Mouse (Mus musculus): ENCODE data around the gene Rrbp1. TPM values are rescaled to one million over a fixed set of nuclear protein-coding genes. Genes with fewer than 3 reads are reported as not detected.

Gene Rrbp1
- total and polyA plus RNA-seq, 3 experiments: 39.7 to 85.3 (median 70.6) TPM

GRCm38 (mm10) chr2:144045756-144046560, 34.9 kb upstream of the Rrbp1 start:
- no peak for ATAC-seq (ENCODE audit: extremely low read depth, insufficient number of reproducible peaks, low FRiP score, poor library complexity, severe bottlenecking)
- TF ChIP-seq TAL1 (conservative IDR thresholded peaks at IDR 0.05; ENCODE audit: low read depth, low read length): no peak
- TF ChIP-seq POLR2AphosphoS5 (IDR thresholded peaks at IDR 0.05; ENCODE audit: insufficient replicate concordance, low read depth, low read length): no peak
- TF ChIP-seq GATA2 (IDR thresholded peaks at IDR 0.05; ENCODE audit: borderline replicate concordance, low read depth, low read length): no peak
- no peak for TF ChIP-seq CTCF (IDR thresholded peaks at IDR 0.05; ENCODE audit: low read depth, low read length)
- TF ChIP-seq GATA1 (IDR thresholded peaks at IDR 0.05; ENCODE audit: borderline replicate concordance, low read length): no peak
- H3K27me3 ChIP-seq (ENCODE audit: insufficient read depth, low read length): no peaks in the 10 kb centered on the region
- H3K4me1 ChIP-seq (ENCODE audit: insufficient read depth, low read depth, low read length): 0 out of 2 replicates have a peak, but pooled peaks cover 3% of the 10 kb centered on the region
- no peaks in the 10 kb centered on the region for H3K36me3 ChIP-seq (replicated peaks)
- H3K9me3 ChIP-seq (replicated peaks): no peaks in the 10 kb centered on the region
- H3K4me3 ChIP-seq (ENCODE audit: low read depth, low read length): no peak overlapping the region
- no peak for DNase-seq (ENCODE audit: low spot score)

- Histone ChIP-seq H3K9me3 (replicated peaks) (no peaks in the 10 kb centered on the region), H3K36me3 (replicated peaks) (no peaks in the 10 kb centered on the region), H3K4me1 (ENCODE audit: insufficient read depth, low read depth, low read length) (0 out of 2 replicates have a peak, but pooled peaks cover 3% of the 10 kb centered on the region), H3K27me3 (ENCODE audit: insufficient read depth, low read length) (no peaks in the 10 kb centered on the region), H3K4me3 (ENCODE audit: low read depth, low read length) (no peak overlapping the region)
- no peak for TF ChIP-seq GATA2 (IDR thresholded peaks at IDR 0.05; ENCODE audit: borderline replicate concordance, low read depth, low read length)
- TF ChIP-seq POLR2AphosphoS5 (IDR thresholded peaks at IDR 0.05; ENCODE audit: insufficient replicate concordance, low read depth, low read length): no peak
- no peak for TF ChIP-seq TAL1 (conservative IDR thresholded peaks at IDR 0.05; ENCODE audit: low read depth, low read length)
- no peak for TF ChIP-seq GATA1 (IDR thresholded peaks at IDR 0.05; ENCODE audit: borderline replicate concordance, low read length)
- no peak for TF ChIP-seq CTCF (IDR thresholded peaks at IDR 0.05; ENCODE audit: low read depth, low read length)
- DNase-seq (ENCODE audit: low spot score) (no peak), ATAC-seq (ENCODE audit: extremely low read depth, insufficient number of reproducible peaks, low FRiP score, poor library complexity, severe bottlenecking) (no peak)
Measured at GRCm38 (mm10) chr2:144044726-144045125, 33.7 kb upstream of the Rrbp1 start.

DNA sequence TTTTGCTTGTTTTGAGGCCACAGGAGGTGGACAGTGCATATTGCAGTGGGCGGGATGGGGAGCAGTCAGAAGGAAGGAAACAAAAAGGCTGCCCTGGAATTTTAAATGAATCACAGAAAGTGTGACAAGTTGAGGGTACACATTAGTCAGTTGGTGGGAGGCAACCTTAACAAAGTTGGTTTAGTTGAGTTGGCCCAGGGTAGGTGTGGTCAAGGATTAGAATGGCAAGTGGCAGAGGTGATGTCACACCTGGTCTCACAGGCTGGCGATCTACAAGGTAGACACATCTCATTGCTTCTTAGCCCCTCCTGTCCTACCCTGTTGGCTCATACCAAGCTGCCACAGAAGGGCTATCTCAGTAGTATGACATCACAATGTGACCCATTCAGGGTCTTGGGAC, 21.6 kb upstream of the Rrbp1 start, which contains the start of gene Banf2:
Banf2 (plus strand) TSS at position 396 of the 400 bp plus-strand sequence.
- Histone ChIP-seq H3K4me3 (ENCODE audit: low read depth, low read length) (no peak within 1 kb of the TSS), H3K27me3 (ENCODE audit: insufficient read depth, low read length) (peaks cover 3% of the 10 kb centered on the region; the same call in 1 of the 2 replicates), H3K4me1 (ENCODE audit: insufficient read depth, low read depth, low read length) (no peaks in the 10 kb centered on the region), H3K9me3 (replicated peaks) (no peaks in the 10 kb centered on the region), H3K36me3 (replicated peaks) (no peaks in the 10 kb centered on the region)
- TF ChIP-seq GATA1 (IDR thresholded peaks at IDR 0.05; ENCODE audit: borderline replicate concordance, low read length): no peak
- no peak for TF ChIP-seq CTCF (IDR thresholded peaks at IDR 0.05; ENCODE audit: low read depth, low read length)
- no peak for DNase-seq (ENCODE audit: low spot score)
- ATAC-seq (ENCODE audit: extremely low read depth, insufficient number of reproducible peaks, low FRiP score, poor library complexity, severe bottlenecking): no peak

GRCm38 (mm10) chr2:144030791-144031190, 19.7 kb upstream of the Rrbp1 start:
- no peak for TF ChIP-seq GATA2 (IDR thresholded peaks at IDR 0.05; ENCODE audit: borderline replicate concordance, low read depth, low read length)
- no peak for TF ChIP-seq GATA1 (IDR thresholded peaks at IDR 0.05; ENCODE audit: borderline replicate concordance, low read length)
- TF ChIP-seq TAL1 (conservative IDR thresholded peaks at IDR 0.05; ENCODE audit: low read depth, low read length): no peak
- TF ChIP-seq POLR2AphosphoS5 (IDR thresholded peaks at IDR 0.05; ENCODE audit: insufficient replicate concordance, low read depth, low read length): no peak
- no peak for TF ChIP-seq CTCF (IDR thresholded peaks at IDR 0.05; ENCODE audit: low read depth, low read length)
- Histone ChIP-seq H3K4me3 (ENCODE audit: low read depth, low read length) (no peak overlapping the region), H3K27me3 (ENCODE audit: insufficient read depth, low read length) (0 out of 2 replicates have a peak, but pooled peaks cover under 1% of the 10 kb centered on the region)

DNA sequence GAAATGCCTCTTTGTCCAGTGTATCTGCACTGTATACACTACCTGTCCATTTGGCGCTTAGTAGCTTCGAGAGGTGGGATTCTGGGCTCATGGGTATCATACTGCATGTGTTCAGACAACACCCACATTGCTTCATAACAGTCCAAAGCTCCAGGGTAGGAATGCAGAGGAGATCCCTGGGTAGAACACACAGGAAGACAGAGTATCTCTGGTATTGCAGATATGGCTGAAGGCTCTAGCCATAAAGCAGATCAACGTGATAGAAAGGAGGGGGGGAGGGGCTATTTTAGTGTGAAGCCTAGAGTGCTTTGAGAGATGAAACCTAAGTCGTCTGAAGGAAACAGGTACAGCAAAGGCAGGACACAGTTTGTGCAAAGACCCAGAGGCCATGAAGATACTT, 15.4 kb upstream of the Rrbp1 start:
- Histone ChIP-seq H3K4me3 (ENCODE audit: low read depth, low read length) (no peak overlapping the region), H3K4me1 (ENCODE audit: insufficient read depth, low read depth, low read length) (no peaks in the 10 kb centered on the region), H3K27me3 (ENCODE audit: insufficient read depth, low read length) (peaks cover 6% of the 10 kb centered on the region; the same call in 1 of the 2 replicates), H3K9me3 (replicated peaks) (no peaks in the 10 kb centered on the region), H3K36me3 (replicated peaks) (no peaks in the 10 kb centered on the region)
- DNase-seq (ENCODE audit: low spot score) (no peak), ATAC-seq (ENCODE audit: extremely low read depth, insufficient number of reproducible peaks, low FRiP score, poor library complexity, severe bottlenecking) (peak; percentile 28; the same call in 1 of the 2 replicates)
- TF ChIP-seq GATA2 (IDR thresholded peaks at IDR 0.05; ENCODE audit: borderline replicate concordance, low read depth, low read length) (no peak), GATA1 (IDR thresholded peaks at IDR 0.05; ENCODE audit: borderline replicate concordance, low read length) (no peak), CTCF (IDR thresholded peaks at IDR 0.05; ENCODE audit: low read depth, low read length) (no peak), POLR2AphosphoS5 (IDR thresholded peaks at IDR 0.05; ENCODE audit: insufficient replicate concordance, low read depth, low read length) (no peak), TAL1 (conservative IDR thresholded peaks at IDR 0.05; ENCODE audit: low read depth, low read length) (no peak)

More at GRCm38 (mm10) chr2:144030791-144031190, 19.7 kb upstream of the Rrbp1 start:
- no peaks in the 10 kb centered on the region for H3K4me1 ChIP-seq (ENCODE audit: insufficient read depth, low read depth, low read length)
- H3K36me3 ChIP-seq (replicated peaks): no peaks in the 10 kb centered on the region
- no peaks in the 10 kb centered on the region for H3K9me3 ChIP-seq (replicated peaks)
- ATAC-seq (ENCODE audit: extremely low read depth, insufficient number of reproducible peaks, low FRiP score, poor library complexity, severe bottlenecking) (no peak), DNase-seq (ENCODE audit: low spot score) (no peak)

DNA sequence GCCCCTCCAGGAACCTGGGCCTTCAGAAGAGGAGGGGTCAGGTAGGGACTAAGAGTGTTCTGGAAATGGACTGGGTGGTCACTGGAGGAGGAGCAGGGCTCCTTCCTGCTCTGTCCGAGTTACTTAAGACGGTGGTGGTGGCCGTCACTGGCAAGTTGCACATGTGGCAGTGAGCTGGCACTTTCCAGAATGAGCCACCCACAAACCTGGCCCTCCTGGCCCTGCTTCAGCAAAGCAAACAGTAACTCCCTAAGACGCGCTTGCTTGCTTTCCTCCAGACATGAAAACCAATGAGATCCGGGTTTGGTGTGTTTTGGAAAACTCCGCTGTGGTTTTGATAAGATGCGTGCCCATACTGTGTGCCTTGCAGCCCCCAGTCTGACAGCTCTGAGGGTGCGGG, 14.3 kb upstream of the Rrbp1 start:
- ATAC-seq (ENCODE audit: extremely low read depth, insufficient number of reproducible peaks, low FRiP score, poor library complexity, severe bottlenecking): no peak
- TF ChIP-seq TAL1 (conservative IDR thresholded peaks at IDR 0.05; ENCODE audit: low read depth, low read length): no peak
- TF ChIP-seq GATA1 (IDR thresholded peaks at IDR 0.05; ENCODE audit: borderline replicate concordance, low read length): no peak
- TF ChIP-seq GATA2 (IDR thresholded peaks at IDR 0.05; ENCODE audit: borderline replicate concordance, low read depth, low read length): no peak
- TF ChIP-seq CTCF (IDR thresholded peaks at IDR 0.05; ENCODE audit: low read depth, low read length): no peak
- TF ChIP-seq POLR2AphosphoS5 (IDR thresholded peaks at IDR 0.05; ENCODE audit: insufficient replicate concordance, low read depth, low read length): no peak

More for the DNA sequence above, 14.3 kb upstream of the Rrbp1 start:
- no peak for DNase-seq (ENCODE audit: low spot score)
- no peaks in the 10 kb centered on the region for H3K36me3 ChIP-seq (replicated peaks)
- no peaks in the 10 kb centered on the region for H3K4me1 ChIP-seq (ENCODE audit: insufficient read depth, low read depth, low read length)
- H3K4me3 ChIP-seq (ENCODE audit: low read depth, low read length): no peak overlapping the region
- no peaks in the 10 kb centered on the region for H3K9me3 ChIP-seq (replicated peaks)
- peaks cover 6% of the 10 kb centered on the region; the same call in 1 of the 2 replicates for H3K27me3 ChIP-seq (ENCODE audit: insufficient read depth, low read length)
